Mouse (Mus musculus): ENCODE results near the gene Camk1. TPM values are rescaled to one million over a fixed set of nuclear protein-coding genes. Genes with fewer than 3 reads are reported as not detected.
A peak's percentile ranks its signal among the peaks of the same experiment; 100 is the strongest.

Gene Camk1
- polyA plus RNA-seq, 1 experiment from 2014 or later = 19.9 TPM

DNA sequence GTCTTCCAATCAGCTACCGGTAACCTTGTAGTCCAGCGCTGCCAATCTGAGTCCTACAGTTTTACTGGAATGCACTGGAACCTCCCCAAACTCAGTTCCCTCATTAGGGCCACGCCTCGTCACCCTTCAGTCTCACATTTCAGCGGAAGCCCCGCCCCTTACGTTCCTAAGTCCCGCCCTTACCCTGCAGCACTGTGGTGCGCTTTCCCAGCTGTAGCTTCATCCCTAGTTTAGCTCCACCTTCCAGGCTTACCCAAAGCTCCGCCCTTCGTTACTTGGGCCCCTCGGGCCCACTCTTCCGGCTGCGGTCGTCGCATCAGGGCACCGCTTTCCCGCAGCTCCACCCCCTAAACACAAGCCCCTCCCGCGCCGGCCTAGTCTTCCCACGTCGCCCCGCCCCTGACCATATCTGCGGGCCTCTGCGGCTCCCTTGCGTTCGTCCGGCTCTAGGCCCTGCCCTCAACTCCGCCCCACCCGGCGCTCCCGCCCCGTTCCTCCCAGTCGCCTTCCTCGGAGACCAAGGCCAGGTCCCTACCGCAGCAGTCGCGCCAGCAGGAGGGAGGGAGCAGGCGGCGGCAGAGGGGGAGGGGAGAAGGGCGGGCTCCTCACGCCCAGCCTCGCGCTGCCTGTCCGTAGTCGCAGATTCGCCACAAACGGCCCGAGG lies 37.3 kb downstream of the Camk1 start:
- WGBS (ENCODE audit: insufficient replicate concordance) = under 1% methylated on average over 50 of the region's 50 CpGs
- Histone ChIP-seq H3K4me1 (replicated peaks) (peaks cover 30% of the 10 kb centered on the region), H3K27me3 (no peaks in the 10 kb centered on the region), H3K4me3 (replicated peaks) (peak overlapping the region; percentile 99), H3K9ac (peak overlapping the region; percentile 97), H3K27ac (peak overlapping the region; percentile 95), H3K36me3 (peaks cover 17% of the 10 kb centered on the region), H3K9me3 (replicated peaks) (no peaks in the 10 kb centered on the region), H3K4me2 (peak overlapping the region; percentile 96)
- peak; percentile 96 for ATAC-seq (ENCODE audit: low read depth)
- DNase-seq = peak; percentile 100

DNA sequence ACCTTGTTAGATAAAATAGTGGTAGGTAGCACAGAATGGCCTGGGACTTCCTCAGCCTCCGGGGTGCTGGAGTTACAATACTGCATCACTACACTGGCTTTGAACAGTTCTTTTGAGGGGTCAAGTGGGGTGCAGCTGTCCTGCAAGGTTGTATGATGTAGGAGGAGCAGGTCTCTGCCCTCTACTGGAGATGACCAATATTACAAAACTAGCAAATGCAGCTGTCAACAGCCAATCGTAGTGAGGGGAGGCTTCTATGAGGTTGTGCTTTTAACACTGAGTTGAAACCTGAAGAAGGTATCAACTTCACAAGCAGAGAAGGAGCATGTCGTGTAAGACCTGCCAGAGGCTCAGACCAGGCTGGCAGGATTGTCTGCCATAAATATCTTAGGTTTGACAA lies 41.5 kb downstream of the Camk1 start:
- no peak overlapping the region for H3K4me2 ChIP-seq
- H3K36me3 ChIP-seq = no peaks in the 10 kb centered on the region
- no peaks in the 10 kb centered on the region for H3K27me3 ChIP-seq
- no peaks in the 10 kb centered on the region for H3K9me3 ChIP-seq (replicated peaks)
- no peak for DNase-seq
- H3K27ac ChIP-seq = no peak overlapping the region
- H3K4me3 ChIP-seq (replicated peaks) = no peak overlapping the region
- peaks cover 9% of the 10 kb centered on the region for H3K4me1 ChIP-seq (replicated peaks)
- ATAC-seq (ENCODE audit: low read depth) = no peak
- WGBS (ENCODE audit: insufficient replicate concordance) = 14% methylated on average over 3 of the region's 3 CpGs
- no peak overlapping the region for H3K9ac ChIP-seq

DNA sequence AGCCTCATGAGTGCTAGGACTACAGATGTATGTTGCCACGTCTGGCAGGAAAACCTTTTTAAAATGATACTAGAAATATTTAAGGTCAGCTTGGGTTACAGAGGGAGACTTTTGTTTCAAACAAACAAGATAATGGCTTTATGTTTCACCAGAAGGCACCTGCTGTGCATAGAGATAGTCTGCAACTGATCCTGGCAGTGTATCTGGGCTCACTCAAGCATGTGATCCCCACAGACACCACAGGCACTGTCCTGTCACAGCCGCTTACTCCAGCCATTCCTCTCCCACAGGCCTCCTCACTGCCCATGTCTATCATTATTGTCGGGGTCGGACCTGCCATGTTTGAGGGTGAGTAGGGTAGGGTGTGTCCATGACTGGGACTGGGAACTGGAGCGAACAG lies 42.4 kb downstream of the Camk1 start:
- Histone ChIP-seq H3K27ac (no peak overlapping the region), H3K4me1 (replicated peaks) (peaks cover 12% of the 10 kb centered on the region), H3K4me3 (replicated peaks) (no peak overlapping the region), H3K4me2 (no peak overlapping the region), H3K27me3 (no peaks in the 10 kb centered on the region), H3K9ac (no peak overlapping the region), H3K36me3 (no peaks in the 10 kb centered on the region), H3K9me3 (replicated peaks) (no peaks in the 10 kb centered on the region)
- ATAC-seq (ENCODE audit: low read depth) (no peak), DNase-seq (no peak)
- 62% methylated on average over 5 of the region's 5 CpGs for WGBS (ENCODE audit: insufficient replicate concordance)

DNA sequence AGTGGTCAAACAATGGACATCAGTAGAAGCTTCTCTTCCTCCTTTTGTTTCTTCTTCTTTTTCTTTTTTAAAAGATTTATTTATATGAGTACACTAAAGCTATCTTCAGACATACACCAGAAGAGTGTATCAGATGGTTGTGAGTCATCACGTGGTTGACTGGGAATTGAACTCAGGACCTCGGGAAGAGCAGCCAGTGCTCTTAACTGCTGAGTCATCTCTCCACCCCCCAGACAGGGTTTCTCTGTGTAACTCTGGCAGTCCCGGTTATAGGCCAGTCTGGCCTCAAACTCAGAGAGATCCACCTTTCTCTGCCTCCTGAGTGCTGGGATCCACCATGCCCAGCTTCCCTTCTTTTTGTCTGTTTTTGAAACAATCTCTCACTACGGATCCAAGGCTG lies 47.1 kb downstream of the Camk1 start:
- ATAC-seq (ENCODE audit: low read depth) = no peak
- Histone ChIP-seq H3K27me3 (peaks cover 3% of the 10 kb centered on the region; the same call in 1 of the 2 replicates), H3K4me3 (replicated peaks) (no peak overlapping the region), H3K9ac (no peak overlapping the region), H3K4me2 (no peak overlapping the region), H3K36me3 (no peaks in the 10 kb centered on the region), H3K4me1 (replicated peaks) (peaks cover 7% of the 10 kb centered on the region; the same call in 1 of the 2 replicates), H3K9me3 (replicated peaks) (no peaks in the 10 kb centered on the region), H3K27ac (no peak overlapping the region)
- no peak for DNase-seq
- 36% methylated on average over 4 of the region's 4 CpGs for WGBS (ENCODE audit: insufficient replicate concordance)

DNA sequence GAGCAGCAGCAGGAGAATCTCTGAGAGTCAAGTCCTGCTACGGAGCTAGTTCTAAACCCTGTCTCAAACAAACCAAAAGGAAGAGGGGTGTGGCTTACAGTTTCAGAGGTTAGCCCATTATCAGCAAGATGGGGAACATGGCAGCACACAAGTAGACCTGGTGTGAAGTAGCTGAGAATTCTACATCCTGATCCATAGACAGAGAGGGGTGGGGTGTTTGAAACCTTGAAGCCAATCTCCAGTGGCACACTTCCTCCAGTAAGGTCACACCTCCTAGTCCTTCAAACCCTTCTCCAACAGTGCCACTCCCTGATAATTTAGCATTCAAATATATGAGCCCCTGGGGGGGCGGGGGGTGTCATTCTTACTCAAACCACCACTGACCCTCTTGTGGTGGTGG lies 47.7 kb downstream of the Camk1 start:
- Histone ChIP-seq H3K27ac (no peak overlapping the region), H3K4me2 (no peak overlapping the region), H3K36me3 (no peaks in the 10 kb centered on the region), H3K27me3 (peaks cover 3% of the 10 kb centered on the region; the same call in 1 of the 2 replicates), H3K9ac (no peak overlapping the region), H3K4me1 (replicated peaks) (peaks cover 7% of the 10 kb centered on the region; the same call in 1 of the 2 replicates), H3K9me3 (replicated peaks) (no peaks in the 10 kb centered on the region), H3K4me3 (replicated peaks) (no peak overlapping the region)
- ATAC-seq (ENCODE audit: low read depth) = no peak
- WGBS (ENCODE audit: insufficient replicate concordance) = 64% methylated on average over 2 of the region's 2 CpGs
- DNase-seq = no peak

DNA sequence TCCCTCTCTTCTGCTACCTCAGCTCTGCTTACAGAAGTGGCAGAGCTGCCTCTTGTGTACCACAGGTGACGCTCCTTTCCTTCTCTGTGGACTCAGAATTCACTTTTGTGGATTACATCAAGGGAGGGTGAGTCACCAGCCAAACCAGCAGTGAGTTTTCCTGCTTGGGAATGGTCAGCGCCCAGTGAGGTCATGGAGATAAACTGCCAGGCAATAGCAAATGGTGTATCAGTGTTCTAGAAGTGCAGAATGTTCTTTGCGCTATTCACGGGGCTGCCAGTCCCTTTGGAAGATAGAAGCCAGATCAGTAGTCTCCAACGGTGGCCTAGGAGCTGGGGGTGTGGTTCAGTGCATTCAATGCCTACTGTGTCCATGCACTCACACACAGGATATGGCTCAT lies 50.8 kb downstream of the Camk1 start:
- no peak for ATAC-seq (ENCODE audit: low read depth)
- Histone ChIP-seq H3K9ac (no peak overlapping the region), H3K4me3 (replicated peaks) (no peak overlapping the region), H3K36me3 (no peaks in the 10 kb centered on the region), H3K27ac (no peak overlapping the region), H3K4me1 (replicated peaks) (peaks cover 7% of the 10 kb centered on the region; the same call in 1 of the 2 replicates), H3K4me2 (no peak overlapping the region), H3K9me3 (replicated peaks) (no peaks in the 10 kb centered on the region), H3K27me3 (peaks cover 3% of the 10 kb centered on the region; the same call in 1 of the 2 replicates)
- no peak for DNase-seq
- 53% methylated on average over 5 of the region's 5 CpGs for WGBS (ENCODE audit: insufficient replicate concordance)

DNA sequence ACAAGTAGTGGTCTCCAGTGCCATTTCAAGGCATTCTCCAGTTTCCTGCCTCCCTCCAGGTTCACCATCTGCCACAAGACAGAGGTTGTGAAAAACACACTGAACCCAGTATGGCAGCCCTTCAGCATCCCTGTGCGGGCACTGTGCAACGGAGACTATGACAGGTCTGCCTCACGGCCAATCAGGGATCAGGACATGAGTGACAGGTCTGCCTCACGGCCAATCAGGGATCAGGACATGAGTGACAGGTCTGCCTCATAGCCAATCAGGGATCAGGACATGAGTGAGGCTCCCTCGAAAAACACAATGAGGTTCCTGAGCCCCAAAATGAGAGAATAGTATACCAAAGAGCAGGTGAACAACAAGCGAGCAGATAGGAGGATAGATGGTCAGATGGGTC lies 53.4 kb downstream of the Camk1 start:
- no peak for ATAC-seq (ENCODE audit: low read depth)
- Histone ChIP-seq H3K4me2 (no peak overlapping the region), H3K27me3 (peaks cover 6% of the 10 kb centered on the region; the same call in 1 of the 2 replicates), H3K27ac (no peak overlapping the region), H3K4me1 (replicated peaks) (no peaks in the 10 kb centered on the region), H3K4me3 (replicated peaks) (no peak overlapping the region), H3K9ac (no peak overlapping the region), H3K36me3 (no peaks in the 10 kb centered on the region), H3K9me3 (replicated peaks) (no peaks in the 10 kb centered on the region)
- DNase-seq = no peak
- 58% methylated on average over 6 of the region's 6 CpGs for WGBS (ENCODE audit: insufficient replicate concordance)

DNA sequence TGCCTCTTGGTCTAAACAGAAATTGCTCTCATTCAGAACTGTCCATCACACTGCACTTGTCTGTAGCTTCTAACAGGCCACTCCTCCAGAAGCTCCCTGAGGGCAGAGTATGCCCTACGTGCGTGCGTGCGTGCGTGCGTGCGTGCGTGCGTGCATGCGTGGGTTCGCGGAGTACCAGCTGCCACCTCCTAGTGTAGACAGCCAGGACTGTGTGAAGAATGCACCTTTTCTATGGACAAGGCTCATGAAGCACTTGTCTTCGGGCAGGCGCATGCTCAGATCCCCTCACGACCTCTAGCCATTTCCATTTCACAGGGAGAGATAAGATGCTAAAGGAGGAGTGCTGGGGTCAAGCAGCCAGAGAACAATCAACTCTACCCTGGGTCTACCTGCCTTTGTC lies 54.4 kb downstream of the Camk1 start:
- peaks cover 15% of the 10 kb centered on the region for H3K27me3 ChIP-seq
- H3K9me3 ChIP-seq (replicated peaks) = no peaks in the 10 kb centered on the region
- WGBS (ENCODE audit: insufficient replicate concordance) = 82% methylated on average over 15 of the region's 15 CpGs
- H3K4me1 ChIP-seq (replicated peaks) = no peaks in the 10 kb centered on the region
- no peak overlapping the region for H3K27ac ChIP-seq
- ATAC-seq (ENCODE audit: low read depth) = no peak
- no peak overlapping the region for H3K4me3 ChIP-seq (replicated peaks)
- H3K9ac ChIP-seq = no peak overlapping the region
- no peak for DNase-seq
- no peaks in the 10 kb centered on the region for H3K36me3 ChIP-seq
- H3K4me2 ChIP-seq = no peak overlapping the region

DNA sequence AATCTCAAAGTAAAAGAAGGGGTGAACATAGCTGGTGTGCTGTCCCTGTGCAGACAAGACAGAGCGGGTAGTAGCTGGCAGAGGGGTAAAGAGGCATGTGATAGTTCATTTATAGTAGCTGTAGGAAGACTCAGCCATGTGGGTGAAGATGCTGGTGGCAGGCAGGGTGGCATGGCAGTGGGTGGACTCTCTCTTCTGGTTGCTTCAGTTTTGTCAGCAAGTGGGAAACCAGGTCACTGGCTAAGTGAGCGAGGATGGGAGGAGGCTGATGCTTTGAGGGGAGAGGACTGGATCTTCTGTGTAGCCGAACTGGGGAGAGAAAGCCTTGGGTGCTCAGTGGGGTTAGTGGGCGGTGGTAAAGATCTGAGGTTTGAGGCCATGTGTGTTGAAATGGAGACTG lies 56.5 kb downstream of the Camk1 start:
- Histone ChIP-seq H3K9ac (no peak overlapping the region), H3K36me3 (no peaks in the 10 kb centered on the region), H3K9me3 (replicated peaks) (no peaks in the 10 kb centered on the region), H3K27ac (no peak overlapping the region), H3K4me3 (replicated peaks) (no peak overlapping the region), H3K4me1 (replicated peaks) (no peaks in the 10 kb centered on the region), H3K4me2 (no peak overlapping the region), H3K27me3 (peaks cover 36% of the 10 kb centered on the region)
- 53% methylated on average over 4 of the region's 4 CpGs for WGBS (ENCODE audit: insufficient replicate concordance)
- no peak for ATAC-seq (ENCODE audit: low read depth)
- no peak for DNase-seq

DNA sequence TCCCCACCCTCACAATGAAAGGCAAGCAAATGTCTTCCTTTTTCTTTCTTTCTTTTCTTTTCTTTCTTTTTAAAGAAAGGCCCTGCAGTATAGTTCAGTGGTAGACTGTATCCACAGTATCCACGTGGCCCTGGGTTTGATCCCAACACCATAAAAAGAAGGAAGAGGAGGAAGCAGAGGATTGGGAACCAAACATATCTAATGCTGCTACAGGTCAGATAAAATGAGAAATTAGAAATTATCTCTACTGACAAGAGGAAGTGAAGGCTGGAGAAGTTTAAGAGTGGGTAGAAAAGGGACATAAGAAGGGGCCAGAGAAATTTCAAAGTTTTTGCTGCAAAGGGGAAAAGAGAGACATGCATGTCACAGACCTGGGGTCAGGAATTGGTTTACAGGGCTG lies 57.5 kb downstream of the Camk1 start:
- ATAC-seq (ENCODE audit: low read depth) = no peak
- H3K4me2 ChIP-seq = no peak overlapping the region
- H3K27me3 ChIP-seq = peaks cover 43% of the 10 kb centered on the region
- no peaks in the 10 kb centered on the region for H3K36me3 ChIP-seq
- H3K4me3 ChIP-seq (replicated peaks) = no peak overlapping the region
- H3K27ac ChIP-seq = no peak overlapping the region
- WGBS (ENCODE audit: insufficient replicate concordance) = 42% methylated on average over 1 of the region's 1 CpGs
- no peak for DNase-seq
- H3K9ac ChIP-seq = no peak overlapping the region
- no peaks in the 10 kb centered on the region for H3K4me1 ChIP-seq (replicated peaks)
- no peaks in the 10 kb centered on the region for H3K9me3 ChIP-seq (replicated peaks)

DNA sequence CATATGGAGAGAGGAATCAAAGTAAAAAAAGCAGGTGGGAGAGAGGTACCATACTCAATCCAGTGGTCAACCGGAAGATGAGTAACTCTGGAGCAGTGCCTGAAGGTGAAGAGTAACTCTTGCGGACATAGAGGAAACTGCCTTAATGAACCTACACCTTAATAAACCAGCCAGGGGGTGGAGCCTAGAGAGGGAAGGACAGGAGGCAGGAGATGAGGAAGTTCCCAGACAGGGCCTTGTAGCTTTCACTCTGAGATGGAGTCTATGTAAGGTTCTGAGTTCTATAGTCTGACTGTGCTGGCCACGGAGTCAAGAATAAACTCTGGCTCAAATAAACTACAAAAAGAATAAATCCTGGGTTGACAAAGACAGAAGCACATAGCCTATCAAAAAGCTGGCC lies 58.9 kb downstream of the Camk1 start:
- Histone ChIP-seq H3K9me3 (replicated peaks) (no peaks in the 10 kb centered on the region), H3K36me3 (no peaks in the 10 kb centered on the region), H3K9ac (no peak overlapping the region), H3K27ac (no peak overlapping the region), H3K4me3 (replicated peaks) (no peak overlapping the region), H3K27me3 (peaks cover 47% of the 10 kb centered on the region), H3K4me2 (no peak overlapping the region), H3K4me1 (replicated peaks) (no peaks in the 10 kb centered on the region)
- DNase-seq (no peak), ATAC-seq (ENCODE audit: low read depth) (no peak)
- WGBS (ENCODE audit: insufficient replicate concordance) = 57% methylated on average over 3 of the region's 3 CpGs
